Mouse (Mus musculus) liver, embryonic 13.5 days (tissue): ENCODE results near the gene Myh14. TPM values are rescaled to one million over a fixed set of nuclear protein-coding genes. Genes with fewer than 3 reads are reported as not detected.

Source experiments
- ATAC-seq: fragments of 200-750 bp; cut with Nextera tagmentation; 2 replicates; pipeline ENCODE4 v1.8.0; 2017; ENCODE audit warnings: low read depth, mild to moderate bottlenecking, moderate number of reproducible peaks, moderate library complexity
- DNase-seq: peaks from one replicate; pipeline ENCODE4 v3.0.0; 2022
- H3K27ac ChIP-seq: fragments of 300-500 bp; sonication (generic); 2 replicates; pipeline ENCODE4 v1.5.1; 2015; ENCODE audit warnings: moderate library complexity, mild to moderate bottlenecking, inconsistent platforms
- H3K27me3 ChIP-seq: fragments of 300-500 bp; sonication (generic); 2 replicates; pipeline ENCODE4 v1.6.1; 2015; ENCODE audit warnings: mild to moderate bottlenecking, inconsistent platforms
- H3K36me3 ChIP-seq: fragments of 300-500 bp; sonication (generic); 2 replicates; pipeline ENCODE4 v1.6.1; 2015; ENCODE audit warnings: mild to moderate bottlenecking, inconsistent platforms
- H3K4me1 ChIP-seq: fragments of 300-500 bp; sonication (generic); replicated peaks from 2 replicates; pipeline ENCODE4 v1.6.1; 2015; ENCODE audit warnings: inconsistent platforms
- H3K4me2 ChIP-seq: fragments of 300-500 bp; sonication (generic); 2 replicates; pipeline ENCODE4 v1.6.1; 2015; ENCODE audit warnings: inconsistent platforms, mild to moderate bottlenecking, moderate library complexity
- H3K4me3 ChIP-seq: fragments of 300-500 bp; sonication (generic); replicated peaks from 2 replicates; pipeline ENCODE4 v1.5.1; 2015; ENCODE audit warnings: mild to moderate bottlenecking, inconsistent platforms
- H3K9ac ChIP-seq: fragments of 300-500 bp; sonication (generic); 2 replicates; pipeline ENCODE4 v1.6.1; 2015; ENCODE audit warnings: mild to moderate bottlenecking, inconsistent platforms
- H3K9me3 ChIP-seq: fragments of 300-500 bp; sonication (generic); replicated peaks from 2 replicates; pipeline ENCODE4 v1.6.1; 2016; ENCODE audit warnings: inconsistent platforms
- WGBS: fragments of 180-500 bp; shearing (Covaris S2); methylation state at CpG from one replicate; pipeline ENCODE4 v1.1.7; 2015; ENCODE audit not compliant: insufficient replicate concordance; 5-methylcytosine and 5-hydroxymethylcytosine counted together
- polyA plus RNA-seq: library from polyadenylated mRNA; unstranded; fragments of >200 nt; fragmentation: Nextera tagmentation; extraction: Ambion mirVana; gene quantifications from 2 replicates; pipeline ENCODE4 v1.2.1, GENCODE M21; 2015

The Myh14 gene
- polyA plus RNA-seq, 1 experiment from 2014 or later = 0.31 TPM

GRCm38 (mm10) chr7:44630437-44630836 is 40.2 kb downstream of the Myh14 start:
- H3K27me3 ChIP-seq = peaks cover 16% of the 10 kb centered on the region
- ATAC-seq (no peak), DNase-seq (no peak)
- no peak overlapping the region for H3K27ac ChIP-seq
- no peak overlapping the region for H3K4me2 ChIP-seq
- H3K4me3 ChIP-seq = no peak overlapping the region
- 62% methylated on average over 13 of the region's 13 CpGs for WGBS
- H3K9me3 ChIP-seq = no peaks in the 10 kb centered on the region
- H3K36me3 ChIP-seq = no peaks in the 10 kb centered on the region
- H3K9ac ChIP-seq = no peak overlapping the region
- no peaks in the 10 kb centered on the region for H3K4me1 ChIP-seq

- Histone ChIP-seq H3K4me3 (no peak overlapping the region), H3K27ac (no peak overlapping the region), H3K4me1 (no peaks in the 10 kb centered on the region), H3K36me3 (no peaks in the 10 kb centered on the region), H3K4me2 (no peak overlapping the region), H3K9ac (no peak overlapping the region), H3K27me3 (peaks cover 4% of the 10 kb centered on the region; the same call in 1 of the 2 replicates), H3K9me3 (no peaks in the 10 kb centered on the region)
- ATAC-seq (no peak), DNase-seq (no peak)
- 68% methylated on average over 15 of the region's 15 CpGs for WGBS
These were observed 42.1 kb downstream of the Myh14 start for GRCm38 (mm10) chr7:44628402-44629034.

GRCm38 (mm10) chr7:44626966-44627365 is 43.7 kb downstream of the Myh14 start:
- DNase-seq = no peak
- Histone ChIP-seq H3K36me3 (no peaks in the 10 kb centered on the region), H3K4me3 (no peak overlapping the region), H3K27me3 (no peaks in the 10 kb centered on the region), H3K4me1 (no peaks in the 10 kb centered on the region), H3K27ac (no peak overlapping the region), H3K9me3 (no peaks in the 10 kb centered on the region), H3K9ac (no peak overlapping the region), H3K4me2 (no peak overlapping the region)
- ATAC-seq = no peak
- WGBS = 54% methylated on average over 13 of the region's 13 CpGs

DNA sequence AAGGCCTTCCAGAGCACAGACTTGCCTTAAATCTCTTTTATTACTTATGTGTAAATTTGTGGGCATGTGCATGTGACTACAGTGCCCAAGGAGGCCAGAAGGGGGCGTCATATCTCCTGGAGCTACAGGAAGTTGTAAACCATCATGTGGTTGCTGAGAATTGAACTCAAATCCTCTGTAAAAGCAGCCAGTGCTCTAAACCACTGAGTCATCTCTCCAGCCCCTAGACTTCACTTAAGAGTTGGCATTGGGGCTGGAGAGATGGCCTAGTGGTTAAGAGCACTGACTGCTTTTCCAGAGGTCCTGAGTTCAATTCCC is 44.6 kb downstream of the Myh14 start:
- DNase-seq = no peak
- Histone ChIP-seq H3K4me1 (no peaks in the 10 kb centered on the region), H3K9me3 (no peaks in the 10 kb centered on the region), H3K36me3 (no peaks in the 10 kb centered on the region), H3K9ac (no peak overlapping the region), H3K4me3 (no peak overlapping the region), H3K4me2 (no peak overlapping the region), H3K27me3 (no peaks in the 10 kb centered on the region), H3K27ac (no peak overlapping the region)
- 39% methylated on average over 1 of the region's 1 CpGs for WGBS
- no peak for ATAC-seq

DNA sequence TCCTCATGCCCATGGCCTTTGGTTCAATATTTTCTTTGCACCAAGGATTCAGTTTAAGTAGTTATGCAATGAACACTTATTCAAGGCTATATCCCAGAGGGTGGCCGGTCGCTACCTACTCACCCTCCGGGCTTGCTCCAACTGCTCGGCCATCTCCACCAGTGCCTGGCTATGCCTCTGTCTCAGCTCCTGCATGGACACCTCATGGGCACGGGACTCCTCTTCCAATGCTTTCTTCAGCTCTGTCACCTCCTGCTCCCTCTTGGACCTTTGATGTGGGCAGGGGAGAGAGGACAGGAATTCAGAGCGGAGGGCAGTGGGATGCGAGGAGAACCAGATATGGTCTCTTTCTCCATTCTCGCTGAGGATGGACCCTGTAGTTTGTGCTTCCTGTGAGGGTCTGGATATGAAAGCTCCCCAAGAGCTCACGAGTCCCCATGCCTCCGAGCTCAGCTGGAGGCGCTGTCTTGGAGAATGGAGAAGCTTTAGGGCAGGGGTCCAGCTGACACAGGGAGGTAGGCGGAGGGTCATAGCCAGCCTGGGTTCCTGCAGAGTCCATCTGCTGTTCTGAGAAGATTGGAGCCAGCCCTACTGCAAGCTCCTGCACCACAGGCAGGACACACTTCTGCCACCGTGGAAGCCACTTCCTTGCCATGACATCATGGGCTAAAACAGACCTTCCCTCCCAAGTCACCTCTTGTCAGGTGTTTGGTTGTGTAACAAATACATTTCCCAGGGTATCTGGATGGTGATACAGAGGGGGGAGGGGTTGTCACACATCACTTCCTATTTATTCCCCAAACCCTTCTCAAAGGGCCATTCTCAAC is 45.2 kb downstream of the Myh14 start:
- ATAC-seq = no peak
- Histone ChIP-seq H3K36me3 (no peaks in the 10 kb centered on the region), H3K4me2 (no peak overlapping the region), H3K4me1 (no peaks in the 10 kb centered on the region), H3K9ac (no peak overlapping the region), H3K27ac (no peak overlapping the region), H3K9me3 (no peaks in the 10 kb centered on the region), H3K4me3 (no peak overlapping the region), H3K27me3 (no peaks in the 10 kb centered on the region)
- WGBS = 68% methylated on average over 13 of the region's 13 CpGs
- no peak for DNase-seq

DNA sequence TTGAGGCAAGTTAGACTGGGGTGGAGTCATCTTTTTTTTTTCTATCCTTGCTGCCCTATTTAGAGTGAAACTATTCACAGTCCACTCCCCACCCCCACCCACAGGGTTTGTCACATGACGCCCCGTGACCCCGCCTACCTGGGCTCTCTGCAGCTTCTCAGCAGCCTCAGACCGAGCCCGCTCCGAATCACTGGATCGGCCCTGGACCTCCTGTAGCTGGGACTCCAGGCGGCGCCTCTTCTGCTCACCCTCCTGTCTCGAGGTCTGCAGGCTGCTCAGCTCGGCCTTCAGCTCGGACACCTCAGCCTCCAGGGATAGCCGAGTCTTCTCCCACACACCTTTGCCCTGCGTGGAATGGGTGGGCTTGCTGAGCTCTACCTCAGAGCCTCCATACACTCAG is 45.8 kb downstream of the Myh14 start:
- H3K9ac ChIP-seq = no peak overlapping the region
- 52% methylated on average over 14 of the region's 14 CpGs for WGBS
- H3K9me3 ChIP-seq = no peaks in the 10 kb centered on the region
- no peaks in the 10 kb centered on the region for H3K27me3 ChIP-seq
- H3K4me2 ChIP-seq = no peak overlapping the region
- no peak overlapping the region for H3K27ac ChIP-seq
- no peaks in the 10 kb centered on the region for H3K36me3 ChIP-seq
- no peak for ATAC-seq
- no peak overlapping the region for H3K4me3 ChIP-seq
- H3K4me1 ChIP-seq = no peaks in the 10 kb centered on the region
- no peak for DNase-seq

GRCm38 (mm10) chr7:44624543-44624826 is 46.2 kb downstream of the Myh14 start:
- no peak overlapping the region for H3K27ac ChIP-seq
- H3K4me1 ChIP-seq = no peaks in the 10 kb centered on the region
- H3K36me3 ChIP-seq = no peaks in the 10 kb centered on the region
- no peak overlapping the region for H3K4me2 ChIP-seq
- no peak overlapping the region for H3K9ac ChIP-seq
- no peaks in the 10 kb centered on the region for H3K9me3 ChIP-seq
- DNase-seq (no peak), ATAC-seq (no peak)
- 55% methylated on average over 3 of the region's 3 CpGs for WGBS
- H3K27me3 ChIP-seq = no peaks in the 10 kb centered on the region
- H3K4me3 ChIP-seq = no peak overlapping the region

- Histone ChIP-seq H3K9ac (no peak overlapping the region), H3K4me1 (no peaks in the 10 kb centered on the region), H3K9me3 (no peaks in the 10 kb centered on the region), H3K36me3 (no peaks in the 10 kb centered on the region), H3K4me2 (no peak overlapping the region), H3K27me3 (no peaks in the 10 kb centered on the region), H3K4me3 (no peak overlapping the region), H3K27ac (no peak overlapping the region)
- 34% methylated on average over 18 of the region's 18 CpGs for WGBS
- DNase-seq (no peak), ATAC-seq (no peak)
These were observed 46.7 kb downstream of the Myh14 start for GRCm38 (mm10) chr7:44623714-44624542.

DNA sequence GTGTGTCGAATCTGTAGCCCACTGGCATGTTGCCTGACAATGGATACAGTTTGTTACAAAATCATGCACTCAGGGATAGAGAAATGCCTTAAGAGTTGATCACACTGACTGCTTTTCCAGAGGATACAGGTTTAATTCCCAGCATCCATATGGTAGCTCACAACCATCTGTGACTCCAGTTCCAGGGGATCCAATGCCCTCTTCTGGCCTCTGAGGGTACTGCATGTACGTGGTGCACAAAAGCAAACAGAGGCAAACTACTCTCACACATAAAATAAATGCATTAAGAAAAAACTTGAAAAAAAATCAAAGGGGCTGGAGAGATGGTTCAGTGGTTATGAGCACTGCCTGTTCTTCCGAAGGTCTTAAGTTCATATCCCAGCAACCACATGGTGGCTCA is 53.6 kb downstream of the Myh14 start:
- Histone ChIP-seq H3K4me1 (no peaks in the 10 kb centered on the region), H3K27me3 (peaks cover 32% of the 10 kb centered on the region), H3K4me3 (no peak overlapping the region), H3K9ac (no peak overlapping the region), H3K9me3 (no peaks in the 10 kb centered on the region), H3K36me3 (no peaks in the 10 kb centered on the region), H3K4me2 (no peak overlapping the region), H3K27ac (no peak overlapping the region)
- WGBS = 50% methylated on average over 3 of the region's 3 CpGs
- no peak for ATAC-seq
- no peak for DNase-seq

- Histone ChIP-seq H3K27me3 (peaks cover 32% of the 10 kb centered on the region), H3K4me2 (no peak overlapping the region), H3K27ac (no peak overlapping the region), H3K9ac (no peak overlapping the region), H3K4me3 (no peak overlapping the region), H3K9me3 (no peaks in the 10 kb centered on the region), H3K4me1 (no peaks in the 10 kb centered on the region), H3K36me3 (no peaks in the 10 kb centered on the region)
- no peak for ATAC-seq
- DNase-seq = no peak
- WGBS = 61% methylated on average over 14 of the region's 14 CpGs
These were observed 54.7 kb downstream of the Myh14 start for GRCm38 (mm10) chr7:44615987-44616386.

DNA sequence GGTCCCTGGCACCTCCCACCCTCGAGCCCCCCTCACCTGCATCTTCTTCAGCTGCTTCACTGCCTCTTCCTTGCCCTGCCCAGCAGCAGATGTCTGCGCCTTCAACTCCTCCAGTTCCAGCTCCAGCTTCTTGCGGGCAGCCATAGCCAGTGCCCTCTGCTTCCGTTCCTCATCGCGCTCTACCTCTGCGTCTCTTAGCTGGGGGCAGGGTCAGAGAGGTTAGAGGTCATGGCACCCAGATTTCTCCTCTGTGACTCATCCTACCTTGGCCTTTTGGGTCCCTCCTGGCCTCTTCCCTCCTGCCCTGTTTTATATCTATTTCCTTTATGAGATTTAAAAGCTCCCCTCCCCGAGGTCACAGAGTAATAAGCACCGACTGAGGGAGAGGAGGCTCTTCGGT is 55.3 kb downstream of the Myh14 start:
- Histone ChIP-seq H3K4me2 (no peak overlapping the region), H3K36me3 (no peaks in the 10 kb centered on the region), H3K4me1 (no peaks in the 10 kb centered on the region), H3K27me3 (peaks cover 32% of the 10 kb centered on the region), H3K9me3 (no peaks in the 10 kb centered on the region), H3K4me3 (no peak overlapping the region), H3K9ac (no peak overlapping the region), H3K27ac (no peak overlapping the region)
- ATAC-seq = no peak
- 13% methylated on average over 10 of the region's 10 CpGs for WGBS
- no peak for DNase-seq
